In genomic region chr2:32083159-32084011, GRCm38 (mm10) we compare ENCODE assay signal across 8 mouse cellular contexts. TPM values are rescaled to one million over a fixed set of nuclear protein-coding genes. Genes with fewer than 3 reads are reported as not detected.
DNase-seq lines count a peak whose midpoint lies in the region; ATAC-seq and TF ChIP-seq lines count a peak whose summit lies in the region.

No protein-coding gene starts in this region.

- H3K4me1 ChIP-seq in forebrain, embryonic 13.5 days: peaks cover 20% of the 10 kb centered on the region
- peaks cover 26% of the 10 kb centered on the region for H3K4me1 ChIP-seq in hindbrain, embryonic 15.5 days (replicated peaks)
- peaks cover 52% of the 10 kb centered on the region for H3K4me1 ChIP-seq in liver, postnatal 0 days (ENCODE audit: insufficient read depth)
- peaks cover 28% of the 10 kb centered on the region for H3K4me1 ChIP-seq in neural tube, embryonic 12.5 days

- peak; percentile 67 for TF ChIP-seq CTCF in liver, postnatal 0 days (IDR thresholded peaks at IDR 0.05; ENCODE audit: low read depth)

- peak overlapping the region; percentile 98 for H3K4me2 ChIP-seq in forebrain, embryonic 13.5 days
- peak overlapping the region; percentile 95 for H3K4me2 ChIP-seq in hindbrain, embryonic 15.5 days
- peak overlapping the region; percentile 100 for H3K4me2 ChIP-seq in liver, postnatal 0 days (ENCODE audit: low read depth, low read length)
- H3K4me2 ChIP-seq in neural tube, embryonic 12.5 days (replicated peaks): peak overlapping the region; percentile 91

- H3K9me3 ChIP-seq in forebrain, embryonic 13.5 days (replicated peaks): no peaks in the 10 kb centered on the region
- no peaks in the 10 kb centered on the region for H3K9me3 ChIP-seq in hindbrain, embryonic 15.5 days
- H3K9me3 ChIP-seq in liver, postnatal 0 days (ENCODE audit: low read length): no peaks in the 10 kb centered on the region
- no peaks in the 10 kb centered on the region for H3K9me3 ChIP-seq in neural tube, embryonic 12.5 days

- peaks cover 77% of the 10 kb centered on the region for H3K27me3 ChIP-seq in forebrain, embryonic 13.5 days
- peaks cover 39% of the 10 kb centered on the region for H3K27me3 ChIP-seq in hindbrain, embryonic 15.5 days
- peaks cover 25% of the 10 kb centered on the region for H3K27me3 ChIP-seq in liver, postnatal 0 days (ENCODE audit: insufficient read depth, low read length)
- peaks cover 68% of the 10 kb centered on the region for H3K27me3 ChIP-seq in neural tube, embryonic 12.5 days (replicated peaks)

- intact Hi-C loops in heart, postnatal 25 days (cut with DNase I): loop anchor here (5.0 kb wide), 1 partner anchor 41 kb away; no protein-coding TSS in a partner anchor

- H3K4me3 ChIP-seq in forebrain, embryonic 13.5 days: peak overlapping the region; percentile 63
- H3K4me3 ChIP-seq in hindbrain, embryonic 15.5 days: peak overlapping the region; percentile 69
- H3K4me3 ChIP-seq in liver, postnatal 0 days (ENCODE audit: low read depth, low read length): peak overlapping the region; percentile 90
- H3K4me3 ChIP-seq in neural tube, embryonic 12.5 days: peak overlapping the region; percentile 62

- no peaks in the 10 kb centered on the region for H3K36me3 ChIP-seq in forebrain, embryonic 13.5 days (ENCODE audit: poor library complexity, severe bottlenecking)
- no peaks in the 10 kb centered on the region for H3K36me3 ChIP-seq in hindbrain, embryonic 15.5 days
- no peaks in the 10 kb centered on the region for H3K36me3 ChIP-seq in liver, postnatal 0 days (replicated peaks; ENCODE audit: insufficient read depth, low read length)
- no peaks in the 10 kb centered on the region for H3K36me3 ChIP-seq in neural tube, embryonic 12.5 days

- peak overlapping the region; percentile 23; the same call in 1 of the 2 replicates for H3K9ac ChIP-seq in forebrain, embryonic 13.5 days
- H3K9ac ChIP-seq in hindbrain, embryonic 15.5 days: peak overlapping the region; percentile 41
- H3K9ac ChIP-seq in liver, postnatal 0 days (replicated peaks): peak overlapping the region; percentile 71
- H3K9ac ChIP-seq in neural tube, embryonic 12.5 days: peak overlapping the region; percentile 54

- WGBS in forebrain, embryonic 13.5 days: under 1% methylated on average over 90 of the region's 91 CpGs
- WGBS in hindbrain, embryonic 15.5 days: under 1% methylated on average over 73 of the region's 91 CpGs
- 1% methylated on average over 82 of the region's 91 CpGs for WGBS in liver, postnatal 0 days (ENCODE audit: insufficient replicate concordance)
- WGBS in neural tube, embryonic 12.5 days: under 1% methylated on average over 91 of the region's 91 CpGs

- ATAC-seq in forebrain, embryonic 13.5 days: peak; percentile 39
- peak; percentile 4; the same call in 1 of the 2 replicates for ATAC-seq in hindbrain, embryonic 15.5 days (ENCODE audit: low FRiP score, low read depth)
- peak; percentile 69 for ATAC-seq in liver, postnatal 0 days
- ATAC-seq in neural tube, embryonic 12.5 days (ENCODE audit: low FRiP score, low read depth): 0 out of 2 replicates have a peak, but pooled peaks have one; percentile 33

- no peak overlapping the region for H3K27ac ChIP-seq in forebrain, embryonic 13.5 days
- H3K27ac ChIP-seq in hindbrain, embryonic 15.5 days (replicated peaks): no peak overlapping the region
- H3K27ac ChIP-seq in liver, postnatal 0 days (ENCODE audit: low read depth): peak overlapping the region; percentile 79
- no peak overlapping the region for H3K27ac ChIP-seq in neural tube, embryonic 12.5 days

- no peak for TF ChIP-seq EP300 in liver, postnatal 0 days (IDR thresholded peaks at IDR 0.05; ENCODE audit: low read depth)

- peak; percentile 96 for DNase-seq in heart, adult 11 months
- DNase-seq in heart, postnatal 25 days (ENCODE audit: low spot score): no peak
- peak; percentile 60 for DNase-seq in adrenal gland, postnatal 10 days
- peak; percentile 73 for DNase-seq in liver, postnatal 0 days
- peak; percentile 82 for DNase-seq in thymus, postnatal 0 days (ENCODE audit: low spot score)

RNA-seq across cellular contexts. Expression of gene Fam78a, which starts 1.3 kb away (rescaled TPM):
- 10 to 100 TPM; 20.0 TPM for total RNA-seq in heart, postnatal 25 days (2021)
- total RNA-seq in adrenal gland, postnatal 10 days (2021): 1 to 10 TPM; 3.2 to 5.4 TPM
- polyA plus RNA-seq in forebrain, embryonic 13.5 days (2015; fragmentation: Nextera tagmentation; extraction: Ambion mirVana): 0.36 and 0.73 TPM in 2 replicates
- 0.62 and 0.67 TPM in 2 replicates for polyA plus RNA-seq in hindbrain, embryonic 15.5 days (2015; fragmentation: Nextera tagmentation; extraction: Ambion mirVana)
- polyA plus RNA-seq in liver, postnatal 0 days (2015; fragmentation: Nextera tagmentation; extraction: Ambion mirVana): 3.8 and 4.3 TPM in 2 replicates
- polyA plus RNA-seq in neural tube, embryonic 12.5 days (2016; fragmentation: Nextera tagmentation; extraction: Ambion mirVana): 2.2 and 2.9 TPM in 2 replicates
- polyA plus RNA-seq in thymus, postnatal 0 days (2015; fragmentation: Nextera tagmentation; extraction: Ambion mirVana): 57.5 and 68.6 TPM in 2 replicates

RNA-seq across cellular contexts. Expression of gene Plpp7, which starts 11.9 kb away (rescaled TPM):
- 10 to 100 TPM; 31.8 to 33.7 TPM for total RNA-seq in heart, postnatal 25 days (2021)
- total RNA-seq in adrenal gland, postnatal 10 days (2021): 1 to 10 TPM; 3.9 to 8.6 TPM
- 10.3 and 11.9 TPM in 2 replicates for polyA plus RNA-seq in forebrain, embryonic 13.5 days (2015; fragmentation: Nextera tagmentation; extraction: Ambion mirVana)
- 27.5 and 29.5 TPM in 2 replicates for polyA plus RNA-seq in hindbrain, embryonic 15.5 days (2015; fragmentation: Nextera tagmentation; extraction: Ambion mirVana)
- 1.6 and 1.7 TPM in 2 replicates for polyA plus RNA-seq in liver, postnatal 0 days (2015; fragmentation: Nextera tagmentation; extraction: Ambion mirVana)
- 13.7 and 14.9 TPM in 2 replicates for polyA plus RNA-seq in neural tube, embryonic 12.5 days (2016; fragmentation: Nextera tagmentation; extraction: Ambion mirVana)
- polyA plus RNA-seq in thymus, postnatal 0 days (2015; fragmentation: Nextera tagmentation; extraction: Ambion mirVana): 0.91 and 1.0 TPM in 2 replicates

Comparison
In these comparisons a context has a peak if more than half of its experiments do, and no peak if none do; other contexts are left out.
1. ATAC-seq: peak in every context shown above with its lines; median percentile 69 in liver, postnatal 0 days; 39 in forebrain, embryonic 13.5 days; 33 in neural tube, embryonic 12.5 days; 4 in hindbrain, embryonic 15.5 days.
2. RNA of gene Fam78a, which starts 1.3 kb away (polyA plus RNA-seq): 57.5 to 68.6 TPM in thymus, postnatal 0 days; 3.8 to 4.3 TPM in liver, postnatal 0 days, 2.2 to 2.9 TPM in neural tube, embryonic 12.5 days, 0.62 to 0.67 TPM in hindbrain, embryonic 15.5 days and 0.36 to 0.73 TPM in forebrain, embryonic 13.5 days; every median in the first group is over 10 times any median in the second.
3. Peak in every context shown above with its lines, with median percentiles within 50 percentile points of each other: H3K4me2 ChIP-seq, H3K4me3 ChIP-seq and H3K9ac ChIP-seq.